Mouse (Mus musculus) spleen, adult 12 weeks (tissue): ENCODE results near the gene Pllp.

Source experiments
- DNase-seq: peaks from one replicate; pipeline ENCODE4 v3.0.0; 2022; ENCODE audit warnings: low spot score

The Pllp gene

GRCm38 (mm10) chr8:94649496-94649895 lies 46.6 kb downstream of the Pllp start:
- DNase-seq: no peak

- no peak for DNase-seq
Measured at GRCm38 (mm10) chr8:94646165-94646564, 49.9 kb downstream of the Pllp start.

- DNase-seq: no peak
Measured at GRCm38 (mm10) chr8:94645202-94645601, 50.9 kb downstream of the Pllp start.

GRCm38 (mm10) chr8:94641938-94642337 lies 54.1 kb downstream of the Pllp start:
- no peak for DNase-seq

- no peak for DNase-seq
Measured at GRCm38 (mm10) chr8:94641183-94641582, 54.9 kb downstream of the Pllp start.

- peak; percentile 4 for DNase-seq
Measured at GRCm38 (mm10) chr8:94634211-94634610, 61.9 kb downstream of the Pllp start.

- no peak for DNase-seq
Measured at GRCm38 (mm10) chr8:94633564-94634194, 62.4 kb downstream of the Pllp start.
